Mouse (Mus musculus) cerebellum, adult 11-12 months (tissue): Measurements from ENCODE around the gene Mars.
A peak's percentile ranks its signal among the peaks of the same experiment; 100 is the strongest.
"Not testable (repeated sequence)": the region's sequence is repeated elsewhere in the genome, so short reads cannot be mapped to it uniquely, and the experiment has no call there.

Experiments used
- DNase-seq: peaks from one replicate; pipeline ENCODE4 v3.0.0; 2022

Mars gene

GRCm38 (mm10) chr10:127336952-127337351, 25.4 kb upstream of the Mars start:
- DNase-seq, result no peak

- no peak for DNase-seq
Measured at GRCm38 (mm10) chr10:127335271-127335670, 23.7 kb upstream of the Mars start.

GRCm38 (mm10) chr10:127333152-127333551, 21.6 kb upstream of the Mars start:
- no peak for DNase-seq

GRCm38 (mm10) chr10:127332211-127332874, 20.8 kb upstream of the Mars start:
- DNase-seq, result no peak

GRCm38 (mm10) chr10:127330212-127330611, 18.6 kb upstream of the Mars start:
- DNase-seq, result no peak

GRCm38 (mm10) chr10:127327461-127328145, 16.0 kb upstream of the Mars start:
- no peak for DNase-seq

GRCm38 (mm10) chr10:127326828-127327227, 15.2 kb upstream of the Mars start:
- DNase-seq, result no peak

GRCm38 (mm10) chr10:127326017-127326801, 14.6 kb upstream of the Mars start:
- no peak for DNase-seq

- DNase-seq, result no peak
Measured at GRCm38 (mm10) chr10:127325454-127326016, 13.9 kb upstream of the Mars start.

GRCm38 (mm10) chr10:127324495-127324894, 12.9 kb upstream of the Mars start:
- no peak for DNase-seq

- no peak for DNase-seq
Measured at GRCm38 (mm10) chr10:127323131-127323855, 11.7 kb upstream of the Mars start.

GRCm38 (mm10) chr10:127322669-127323068, 11.1 kb upstream of the Mars start:
- DNase-seq, result no peak

- DNase-seq, result no peak
Measured at GRCm38 (mm10) chr10:127322178-127322577, 10.6 kb upstream of the Mars start.

GRCm38 (mm10) chr10:127321621-127322020, 10.0 kb upstream of the Mars start, which contains the start of gene Arhgap9:
Arhgap9 (plus strand) TSS chr10:127321964.
- no peak for DNase-seq

GRCm38 (mm10) chr10:127319969-127320368, 8.4 kb upstream of the Mars start:
- no peak for DNase-seq

- no peak for DNase-seq
Measured at GRCm38 (mm10) chr10:127318009-127318408, 6.4 kb upstream of the Mars start.

GRCm38 (mm10) chr10:127317277-127317676, 5.7 kb upstream of the Mars start:
- no peak for DNase-seq

- not testable (repeated sequence) for DNase-seq
Measured at GRCm38 (mm10) chr10:127314950-127315349, 3.4 kb upstream of the Mars start.

- DNase-seq, result not testable (repeated sequence)
Measured at GRCm38 (mm10) chr10:127313516-127313915, 1.9 kb upstream of the Mars start.

- no peak for DNase-seq
Measured at GRCm38 (mm10) chr10:127312858-127313257, 1.3 kb upstream of the Mars start.

- DNase-seq, result peak; percentile 75
Measured at GRCm38 (mm10) chr10:127312356-127312676, 730 bp upstream of the Mars start.
